Mouse (Mus musculus) hindbrain, embryonic 16.5 days (tissue): ENCODE measurements at regions not wholly inside any gene's neighbourhood (a gene's known extent, or its start where the extent isn't known, plus 50 kb on each side); places are given as distances from the start of the nearest gene placed in this dataset.

Experiments used
- ATAC-seq: fragments of 200-750 bp; cut with Nextera tagmentation; 2 replicates; pipeline ENCODE4 v1.8.0; 2017; ENCODE audit warnings: moderate TSS enrichment, moderate library complexity
- H3K27ac ChIP-seq: fragments of 300-500 bp; sonication (generic); 2 replicates; pipeline ENCODE4 v1.5.1; 2014; ENCODE audit warnings: low read depth, mild to moderate bottlenecking, control low read depth, low read length, moderate library complexity
- H3K27me3 ChIP-seq: fragments of 300-500 bp; sonication (generic); replicated peaks from 2 replicates; pipeline ENCODE4 v1.6.1; 2014; ENCODE audit warnings: low read length; ENCODE audit not compliant: control insufficient read depth, insufficient read depth
- H3K36me3 ChIP-seq: fragments of 300-500 bp; sonication (generic); 2 replicates; pipeline ENCODE4 v1.6.1; 2014; ENCODE audit warnings: mild to moderate bottlenecking, low read length, moderate library complexity, mixed read lengths; ENCODE audit not compliant: control insufficient read depth, insufficient read depth
- H3K4me1 ChIP-seq: fragments of 300-500 bp; sonication (generic); 2 replicates; pipeline ENCODE4 v1.6.1; 2014; ENCODE audit warnings: low read depth, low read length; ENCODE audit not compliant: control insufficient read depth, insufficient read depth
- H3K4me2 ChIP-seq: fragments of 300-500 bp; sonication (generic); 2 replicates; pipeline ENCODE4 v1.6.1; 2014; ENCODE audit warnings: mild to moderate bottlenecking, low read length, control low read depth, moderate library complexity
- H3K4me3 ChIP-seq: fragments of 300-500 bp; sonication (generic); 2 replicates; pipeline ENCODE4 v1.5.1; 2014; ENCODE audit warnings: mild to moderate bottlenecking, low read length, control low read depth, moderate library complexity
- H3K9ac ChIP-seq: fragments of 300-500 bp; sonication (generic); 2 replicates; pipeline ENCODE4 v1.6.1; 2014; ENCODE audit warnings: low read depth, mild to moderate bottlenecking, control low read depth, low read length, moderate library complexity
- H3K9me3 ChIP-seq: fragments of 300-500 bp; sonication (generic); 2 replicates; pipeline ENCODE4 v1.6.1; 2014; ENCODE audit warnings: mild to moderate bottlenecking, low read length, moderate library complexity; ENCODE audit not compliant: control insufficient read depth
- WGBS: fragments of 180-500 bp; shearing (Covaris S2); extraction: QIAGEN DNeasy Blood & Tissue Kit; methylation state at CpG from one replicate; pipeline ENCODE4 v1.1.7; 2014; 5-methylcytosine and 5-hydroxymethylcytosine counted together

DNA sequence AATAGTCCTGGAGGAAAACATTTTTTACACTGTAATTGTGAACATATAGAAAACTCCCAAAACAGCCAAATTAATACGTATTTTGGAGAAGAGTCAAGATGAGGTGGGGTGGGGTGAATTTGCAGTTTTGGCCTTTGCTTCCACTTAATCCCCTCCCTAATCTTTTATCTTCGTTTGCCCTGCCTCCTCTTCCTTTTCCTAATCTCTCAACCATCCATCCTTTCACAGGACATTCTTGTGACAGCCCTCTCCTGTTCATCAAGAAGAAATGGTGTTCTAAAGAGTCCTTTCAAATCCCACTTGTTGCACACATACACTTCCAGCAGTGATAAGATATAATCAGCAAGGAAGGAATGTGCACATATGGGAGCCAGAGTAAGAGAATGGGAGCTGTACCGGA is 186.0 kb upstream of the Paip1 start:
- WGBS, result 71% methylated on average over 3 of the region's 3 CpGs
- no peaks in the 10 kb centered on the region for H3K9me3 ChIP-seq
- no peak overlapping the region for H3K27ac ChIP-seq
- no peaks in the 10 kb centered on the region for H3K27me3 ChIP-seq
- H3K4me1 ChIP-seq, result no peaks in the 10 kb centered on the region
- no peak overlapping the region for H3K4me2 ChIP-seq
- H3K36me3 ChIP-seq, result no peaks in the 10 kb centered on the region
- no peak overlapping the region for H3K9ac ChIP-seq
- no peak for ATAC-seq
- no peak overlapping the region for H3K4me3 ChIP-seq

DNA sequence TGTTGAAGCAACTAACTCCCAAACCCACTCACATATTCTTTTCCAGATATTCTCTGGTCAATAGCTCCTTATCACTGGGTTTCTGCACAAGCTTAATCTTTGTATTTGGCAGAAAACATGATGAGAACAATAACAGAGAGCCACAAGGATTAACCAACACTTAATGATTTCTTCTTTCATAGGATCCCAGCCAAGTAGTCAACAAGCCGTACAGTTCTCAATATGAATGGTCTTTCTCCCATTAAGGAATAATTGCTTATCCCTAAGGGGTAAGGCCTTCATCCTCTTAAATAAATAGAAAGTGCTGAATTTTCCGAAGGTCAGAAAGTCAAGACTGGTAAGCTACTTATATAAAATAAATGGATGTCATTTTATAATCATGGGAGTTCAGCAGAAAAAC is 181.3 kb upstream of the Paip1 start:
- H3K27ac ChIP-seq, result no peak overlapping the region
- H3K4me1 ChIP-seq, result no peaks in the 10 kb centered on the region
- H3K4me2 ChIP-seq, result no peak overlapping the region
- whole genome bisulfite sequencing, result 75% methylated on average over 2 of the region's 2 CpGs
- no peak overlapping the region for H3K4me3 ChIP-seq
- H3K27me3 ChIP-seq, result no peaks in the 10 kb centered on the region
- H3K36me3 ChIP-seq, result no peaks in the 10 kb centered on the region
- H3K9ac ChIP-seq, result no peak overlapping the region
- no peaks in the 10 kb centered on the region for H3K9me3 ChIP-seq
- no peak for ATAC-seq

DNA sequence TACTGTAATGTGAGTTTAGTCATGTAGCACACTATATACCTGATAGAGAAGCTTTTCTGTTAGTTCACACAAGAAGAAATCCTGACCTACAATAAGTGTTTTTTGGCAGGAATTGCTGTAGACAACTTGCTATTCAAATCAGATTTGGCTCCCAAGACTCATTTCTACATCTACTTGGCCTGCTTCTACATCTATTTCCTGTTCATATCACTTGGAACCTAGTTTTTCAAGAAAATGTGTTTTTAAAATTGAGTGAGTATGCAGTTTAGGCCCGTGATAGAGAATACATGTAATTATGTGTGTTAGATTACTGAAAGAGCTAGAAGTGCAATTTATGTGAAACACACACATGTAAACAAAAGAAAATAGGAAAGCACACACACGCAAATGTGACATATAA is 176.4 kb upstream of the Paip1 start:
- no peaks in the 10 kb centered on the region for H3K36me3 ChIP-seq
- 89% methylated on average over 2 of the region's 2 CpGs for WGBS

DNA sequence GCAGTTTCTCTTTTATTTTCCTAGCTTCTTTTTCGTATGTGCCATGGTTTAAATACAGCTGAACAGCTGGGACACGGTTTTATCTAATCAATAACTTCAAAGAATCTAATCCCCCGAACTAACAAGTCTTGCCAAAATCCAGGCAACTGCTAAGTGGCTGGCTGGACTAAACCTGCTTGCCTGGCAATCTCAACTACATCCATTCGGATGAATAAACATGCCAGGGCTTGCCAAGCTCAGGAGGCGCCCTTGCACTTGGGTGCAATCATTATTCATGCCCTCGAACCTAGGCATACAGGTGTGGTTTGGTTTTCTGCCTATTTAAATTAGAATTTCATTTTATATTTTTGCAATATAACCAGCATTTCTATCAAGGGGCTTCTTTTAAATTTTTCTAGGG is 172.1 kb upstream of the Paip1 start:
- Histone ChIP-seq H3K9ac (no peak overlapping the region), H3K4me1 (no peaks in the 10 kb centered on the region), H3K4me3 (no peak overlapping the region), H3K9me3 (no peaks in the 10 kb centered on the region), H3K4me2 (no peak overlapping the region), H3K27ac (no peak overlapping the region), H3K36me3 (no peaks in the 10 kb centered on the region), H3K27me3 (no peaks in the 10 kb centered on the region)
- 63% methylated on average over 6 of the region's 6 CpGs for WGBS
- peak; percentile 74 for ATAC-seq

More for the DNA sequence above, 176.4 kb upstream of the Paip1 start:
- H3K9me3 ChIP-seq, result no peaks in the 10 kb centered on the region
- H3K4me1 ChIP-seq, result no peaks in the 10 kb centered on the region
- no peak overlapping the region for H3K9ac ChIP-seq
- no peak overlapping the region for H3K27ac ChIP-seq
- no peak for ATAC-seq
- no peaks in the 10 kb centered on the region for H3K27me3 ChIP-seq
- H3K4me3 ChIP-seq, result no peak overlapping the region
- no peak overlapping the region for H3K4me2 ChIP-seq

DNA sequence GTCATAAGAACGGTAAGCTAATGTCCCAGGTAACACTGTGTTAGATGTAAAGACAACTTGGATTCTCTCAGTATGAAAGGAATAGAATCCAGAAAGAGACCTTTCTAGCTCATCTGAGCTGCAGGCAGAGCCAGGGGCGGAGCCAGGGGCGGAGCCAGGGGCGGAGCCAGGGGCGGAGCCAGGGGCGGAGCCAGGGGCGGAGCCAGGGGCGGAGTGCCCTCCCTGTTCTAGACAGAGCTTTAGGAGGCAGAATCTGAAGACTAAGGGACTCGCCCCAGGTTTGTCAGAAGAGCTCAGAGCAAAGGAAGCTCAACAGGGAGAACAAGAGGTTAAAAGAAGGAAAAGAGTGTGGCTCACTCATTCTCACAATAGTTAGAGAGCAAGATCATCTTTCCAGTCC is 169.9 kb upstream of the Paip1 start:
- Histone ChIP-seq H3K27me3 (no peaks in the 10 kb centered on the region), H3K9ac (no peak overlapping the region), H3K4me3 (no peak overlapping the region), H3K4me1 (no peaks in the 10 kb centered on the region), H3K9me3 (no peaks in the 10 kb centered on the region), H3K36me3 (no peaks in the 10 kb centered on the region), H3K27ac (no peak overlapping the region), H3K4me2 (no peak overlapping the region)
- no peak for ATAC-seq
- 70% methylated on average over 9 of the region's 9 CpGs for WGBS

DNA sequence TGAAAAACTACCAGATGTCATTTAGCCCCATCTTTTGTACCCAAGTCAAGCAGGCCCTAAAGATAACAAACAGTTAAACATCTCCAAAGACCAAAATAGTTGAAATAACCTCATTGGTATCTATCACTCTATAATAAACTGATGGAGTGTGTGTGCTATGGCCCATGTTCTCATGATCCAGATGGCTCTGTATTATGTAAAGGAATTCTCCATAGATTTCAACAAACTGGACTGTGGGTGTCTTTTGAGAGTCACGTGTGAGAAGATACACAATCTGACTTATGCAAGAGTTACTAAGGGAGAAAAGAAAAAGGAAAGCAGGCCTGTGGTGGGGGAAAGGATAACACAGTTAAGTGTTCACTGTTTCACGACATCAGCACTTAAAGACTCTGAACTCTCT is 164.8 kb upstream of the Paip1 start:
- H3K4me1 ChIP-seq, result no peaks in the 10 kb centered on the region
- H3K9ac ChIP-seq, result no peak overlapping the region
- H3K27ac ChIP-seq, result no peak overlapping the region
- no peaks in the 10 kb centered on the region for H3K9me3 ChIP-seq
- 77% methylated on average over 2 of the region's 2 CpGs for WGBS
- no peaks in the 10 kb centered on the region for H3K36me3 ChIP-seq
- no peaks in the 10 kb centered on the region for H3K27me3 ChIP-seq
- H3K4me3 ChIP-seq, result no peak overlapping the region
- no peak overlapping the region for H3K4me2 ChIP-seq
- no peak for ATAC-seq

DNA sequence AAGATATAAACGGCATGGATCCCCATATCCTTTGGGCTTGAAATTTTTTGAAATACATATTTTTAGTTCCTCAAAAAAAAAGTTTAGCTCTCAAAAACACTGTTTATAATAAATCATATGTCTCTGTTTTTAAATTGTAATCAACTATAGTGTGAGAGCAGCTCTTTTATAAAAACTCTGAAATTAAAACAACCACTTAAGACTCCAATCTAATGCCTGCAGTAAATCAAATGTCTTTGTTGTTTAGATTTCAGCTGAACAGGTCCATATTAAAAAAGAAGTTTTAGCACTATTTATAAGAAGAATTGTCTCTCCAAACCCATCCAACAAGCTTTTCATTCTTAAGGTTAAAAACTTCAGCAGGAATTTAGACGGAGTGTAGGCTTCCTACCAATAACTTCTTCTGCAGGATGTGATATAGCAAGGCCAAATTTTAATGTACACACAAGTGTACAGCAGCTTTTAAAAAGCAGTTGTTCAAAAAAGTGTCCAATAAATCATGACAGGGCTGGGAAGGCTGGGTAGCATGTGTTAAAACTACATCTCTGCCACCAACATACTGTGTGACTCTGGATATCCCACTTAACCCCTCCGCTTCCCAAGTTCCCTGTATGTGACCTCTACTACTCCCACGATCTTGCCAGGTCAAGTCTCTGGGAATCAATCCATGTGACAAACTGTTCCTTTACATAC is 160.6 kb upstream of the Paip1 start:
- no peaks in the 10 kb centered on the region for H3K9me3 ChIP-seq
- H3K27ac ChIP-seq, result no peak overlapping the region
- WGBS, result 88% methylated on average over 4 of the region's 4 CpGs
- no peaks in the 10 kb centered on the region for H3K36me3 ChIP-seq
- no peaks in the 10 kb centered on the region for H3K4me1 ChIP-seq
- no peak overlapping the region for H3K4me3 ChIP-seq
- H3K4me2 ChIP-seq, result no peak overlapping the region
- H3K9ac ChIP-seq, result no peak overlapping the region
- no peaks in the 10 kb centered on the region for H3K27me3 ChIP-seq
- ATAC-seq, result no peak

DNA sequence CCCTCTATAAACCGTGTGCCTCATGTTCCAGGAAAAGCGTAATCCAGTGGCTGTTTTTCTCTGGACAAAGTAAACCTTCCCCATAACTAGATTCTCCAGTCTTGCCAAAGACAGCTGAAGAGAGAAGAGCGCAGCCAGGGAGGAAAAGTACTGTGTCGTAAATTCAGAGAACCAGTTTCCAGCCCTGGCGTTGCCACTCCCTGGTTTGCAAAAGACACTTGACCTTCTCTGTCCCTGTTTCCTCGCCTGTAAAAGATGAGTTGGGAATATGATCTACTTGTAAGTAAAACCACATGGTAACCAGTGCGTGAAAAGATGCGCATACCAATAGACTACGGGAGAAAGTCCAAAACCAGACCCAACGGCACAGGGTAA is 160.1 kb upstream of the Paip1 start:
- Histone ChIP-seq H3K27ac (no peak overlapping the region), H3K9me3 (no peaks in the 10 kb centered on the region), H3K4me3 (no peak overlapping the region), H3K4me2 (no peak overlapping the region), H3K4me1 (no peaks in the 10 kb centered on the region), H3K27me3 (no peaks in the 10 kb centered on the region), H3K36me3 (no peaks in the 10 kb centered on the region), H3K9ac (no peak overlapping the region)
- no peak for ATAC-seq
- 90% methylated on average over 10 of the region's 10 CpGs for WGBS

DNA sequence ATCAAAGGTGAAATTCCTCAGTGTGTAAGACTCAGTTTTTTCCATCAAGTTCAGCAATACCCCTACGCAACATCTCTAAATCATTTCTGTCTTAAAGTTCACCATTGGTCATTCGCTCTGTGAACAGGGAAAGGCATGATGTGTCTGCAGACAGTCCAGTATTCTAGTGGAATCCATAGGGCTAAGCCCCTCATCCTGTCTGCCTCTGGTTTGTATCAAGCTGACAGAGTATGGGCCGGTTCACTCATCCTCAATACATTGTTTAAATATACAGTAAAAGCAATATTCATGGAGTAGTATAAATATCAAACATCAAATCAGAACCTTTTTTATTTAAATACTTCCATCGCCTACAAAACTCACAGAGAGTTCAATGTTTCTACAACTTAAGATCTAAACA is 152.9 kb upstream of the Paip1 start:
- Histone ChIP-seq H3K27me3 (no peaks in the 10 kb centered on the region), H3K4me2 (no peak overlapping the region), H3K4me1 (no peaks in the 10 kb centered on the region), H3K4me3 (no peak overlapping the region), H3K36me3 (no peaks in the 10 kb centered on the region), H3K27ac (no peak overlapping the region), H3K9me3 (no peaks in the 10 kb centered on the region), H3K9ac (no peak overlapping the region)
- no peak for ATAC-seq
- WGBS, result 92% methylated on average over 4 of the region's 4 CpGs
